Mouse (Mus musculus): Measurements from ENCODE around the gene Suclg2.

- TF ChIP-seq CTCF (conservative IDR thresholded peaks at IDR 0.05; ENCODE audit: insufficient read depth, insufficient read length, low read depth, low read length) (no peak), POLR2A (IDR thresholded peaks at IDR 0.05; ENCODE audit: low read depth, low read length) (no peak)
These were observed 1.2 kb upstream of the Suclg2 start for GRCm38 (mm10) chr6:95719791-95720190.

Data from kidney, adult 2 months (tissue).